Mouse (Mus musculus) kidney, postnatal 0 days (tissue): ENCODE results near the gene Ywhab. TPM values are rescaled to one million over a fixed set of nuclear protein-coding genes. Genes with fewer than 3 reads are reported as not detected.

Experiments
- ATAC-seq: fragments of 200-750 bp; cut with Nextera tagmentation; replicated peaks from 2 replicates; pipeline ENCODE4 v1.8.0; 2017; ENCODE audit warnings: low read depth, moderate number of reproducible peaks, moderate TSS enrichment, moderate library complexity; ENCODE audit not compliant: low FRiP score
- DNase-seq: peaks from one replicate; pipeline ENCODE4 v3.0.0-alpha.2; 2016; ENCODE audit warnings: low spot score
- H3K27ac ChIP-seq: fragments of 300-500 bp; sonication (generic); 2 replicates; pipeline ENCODE4 v1.5.1; 2014; ENCODE audit warnings: mild to moderate bottlenecking
- H3K27me3 ChIP-seq: fragments of 300-500 bp; sonication (generic); 2 replicates; pipeline ENCODE4 v1.6.1; 2014; ENCODE audit warnings: low read length, mixed read lengths; ENCODE audit not compliant: insufficient read depth
- H3K36me3 ChIP-seq: fragments of 300-500 bp; sonication (generic); 2 replicates; pipeline ENCODE4 v1.6.1; 2014; ENCODE audit warnings: low read length, mixed read lengths; ENCODE audit not compliant: insufficient read depth
- H3K4me1 ChIP-seq: fragments of 300-500 bp; sonication (generic); replicated peaks from 2 replicates; pipeline ENCODE4 v1.6.1; 2014; ENCODE audit warnings: antibody characterized with exemption, low read length, mixed read lengths; ENCODE audit not compliant: insufficient read depth
- H3K4me2 ChIP-seq: fragments of 300-500 bp; sonication (generic); 2 replicates; pipeline ENCODE4 v1.6.1; 2014; ENCODE audit warnings: mild to moderate bottlenecking, low read length, moderate library complexity, mixed read lengths
- H3K4me3 ChIP-seq: fragments of 300-500 bp; sonication (generic); replicated peaks from 2 replicates; pipeline ENCODE4 v1.5.1; 2014; ENCODE audit warnings: low read depth, low read length
- H3K9ac ChIP-seq: fragments of 300-500 bp; sonication (generic); 2 replicates; pipeline ENCODE4 v1.6.1; 2014; ENCODE audit warnings: low read depth, low read length
- H3K9me3 ChIP-seq: fragments of 300-500 bp; sonication (generic); replicated peaks from 2 replicates; pipeline ENCODE4 v1.6.1; 2016; ENCODE audit warnings: low read length, inconsistent platforms, mixed read lengths
- CTCF ChIP-seq: IDR thresholded peaks from 2 replicates; pipeline ENCODE4 v1.5.1; 2016; ENCODE audit warnings: antibody characterized with exemption, low read depth, mild to moderate bottlenecking, moderate library complexity
- WGBS: fragments of 180-500 bp; shearing (Covaris S2); extraction: QIAGEN DNeasy Blood & Tissue Kit; methylation state at CpG from one replicate; pipeline ENCODE4 v1.1.7; 2014; 5-methylcytosine and 5-hydroxymethylcytosine counted together
- polyA plus RNA-seq: library from polyadenylated mRNA; unstranded; fragments of >200 nt; fragmentation: Nextera tagmentation; extraction: Ambion mirVana; gene quantifications from 2 replicates; pipeline ENCODE4 v1.2.1, GENCODE M21; 2015

Gene Ywhab
- polyA plus RNA-seq, 1 experiment from 2014 or later, result 261 TPM

GRCm38 (mm10) chr2:163965706-163966105 lies 29.1 kb upstream of the Ywhab start:
- Histone ChIP-seq H3K4me2 (no peak overlapping the region), H3K4me1 (no peaks in the 10 kb centered on the region; the same call in 1 of the 2 replicates), H3K27me3 (no peaks in the 10 kb centered on the region), H3K4me3 (no peak overlapping the region), H3K9me3 (no peaks in the 10 kb centered on the region), H3K27ac (no peak overlapping the region), H3K36me3 (no peaks in the 10 kb centered on the region), H3K9ac (no peak overlapping the region)
- no peak for TF ChIP-seq CTCF
- DNase-seq (no peak), ATAC-seq (no peak)
- 67% methylated on average over 7 of the region's 7 CpGs for WGBS

GRCm38 (mm10) chr2:163968581-163968980 lies 26.2 kb upstream of the Ywhab start:
- Histone ChIP-seq H3K9me3 (no peaks in the 10 kb centered on the region), H3K4me1 (no peaks in the 10 kb centered on the region; the same call in 1 of the 2 replicates), H3K4me3 (no peak overlapping the region), H3K4me2 (no peak overlapping the region), H3K9ac (no peak overlapping the region), H3K27me3 (no peaks in the 10 kb centered on the region), H3K27ac (no peak overlapping the region), H3K36me3 (no peaks in the 10 kb centered on the region)
- WGBS, result 1% methylated on average over 5 of the region's 5 CpGs
- ATAC-seq (no peak), DNase-seq (peak; percentile 78)
- TF ChIP-seq CTCF, result peak; percentile 97

GRCm38 (mm10) chr2:163970326-163970725 lies 24.4 kb upstream of the Ywhab start:
- Histone ChIP-seq H3K27ac (no peak overlapping the region), H3K4me1 (no peaks in the 10 kb centered on the region), H3K27me3 (no peaks in the 10 kb centered on the region), H3K4me3 (no peak overlapping the region), H3K9me3 (no peaks in the 10 kb centered on the region), H3K4me2 (no peak overlapping the region), H3K36me3 (no peaks in the 10 kb centered on the region), H3K9ac (no peak overlapping the region)
- WGBS, result 49% methylated on average over 3 of the region's 3 CpGs
- DNase-seq (no peak), ATAC-seq (no peak)
- no peak for TF ChIP-seq CTCF

- H3K36me3 ChIP-seq, result no peaks in the 10 kb centered on the region
- no peak for TF ChIP-seq CTCF
- H3K4me2 ChIP-seq, result no peak overlapping the region
- no peak overlapping the region for H3K27ac ChIP-seq
- ATAC-seq (no peak), DNase-seq (peak; percentile 38)
- H3K9me3 ChIP-seq, result no peaks in the 10 kb centered on the region
- 61% methylated on average over 2 of the region's 2 CpGs for WGBS
- H3K27me3 ChIP-seq, result no peaks in the 10 kb centered on the region
- no peaks in the 10 kb centered on the region for H3K4me1 ChIP-seq
- H3K9ac ChIP-seq, result no peak overlapping the region
- H3K4me3 ChIP-seq, result no peak overlapping the region
Observed at GRCm38 (mm10) chr2:163974056-163974455, 20.7 kb upstream of the Ywhab start.

GRCm38 (mm10) chr2:163976448-163976847 lies 18.3 kb upstream of the Ywhab start:
- 88% methylated on average over 6 of the region's 7 CpGs for WGBS
- no peaks in the 10 kb centered on the region for H3K4me1 ChIP-seq
- no peak for DNase-seq
- H3K27ac ChIP-seq, result no peak overlapping the region
- H3K9ac ChIP-seq, result no peak overlapping the region
- no peaks in the 10 kb centered on the region for H3K9me3 ChIP-seq
- no peak overlapping the region for H3K4me2 ChIP-seq
- ATAC-seq, result no peak
- H3K36me3 ChIP-seq, result no peaks in the 10 kb centered on the region
- no peaks in the 10 kb centered on the region for H3K27me3 ChIP-seq
- TF ChIP-seq CTCF, result no peak
- no peak overlapping the region for H3K4me3 ChIP-seq

GRCm38 (mm10) chr2:163987233-163987632 lies 7.5 kb upstream of the Ywhab start:
- ATAC-seq (no peak), DNase-seq (no peak)
- Histone ChIP-seq H3K27me3 (no peaks in the 10 kb centered on the region), H3K4me2 (no peak overlapping the region), H3K9me3 (no peaks in the 10 kb centered on the region), H3K36me3 (no peaks in the 10 kb centered on the region), H3K27ac (no peak overlapping the region), H3K4me3 (no peak overlapping the region), H3K9ac (no peak overlapping the region), H3K4me1 (no peaks in the 10 kb centered on the region)
- WGBS, result 84% methylated on average over 8 of the region's 8 CpGs
- no peak for TF ChIP-seq CTCF

- WGBS, result 100% methylated on average over 2 of the region's 2 CpGs
- no peak for TF ChIP-seq CTCF
- Histone ChIP-seq H3K4me3 (no peak overlapping the region), H3K9ac (no peak overlapping the region), H3K36me3 (no peaks in the 10 kb centered on the region), H3K4me2 (no peak overlapping the region), H3K27me3 (no peaks in the 10 kb centered on the region), H3K9me3 (no peaks in the 10 kb centered on the region), H3K27ac (no peak overlapping the region), H3K4me1 (peaks cover 15% of the 10 kb centered on the region; the same call in 1 of the 2 replicates)
- ATAC-seq (no peak), DNase-seq (no peak)
Observed at GRCm38 (mm10) chr2:163992871-163993270, 1.9 kb upstream of the Ywhab start.
